Mouse (Mus musculus): Measurements from ENCODE around the gene Klf6.

- no peak for TF ChIP-seq CTCF (IDR thresholded peaks at IDR 0.05; ENCODE audit: borderline replicate concordance, insufficient read depth, low read depth, low read length)
- no peak for TF ChIP-seq POLR2A (IDR thresholded peaks at IDR 0.05; ENCODE audit: borderline replicate concordance, insufficient read depth, low read length)
These were observed 14.2 kb downstream of the Klf6 start for GRCm38 (mm10) chr13:5875478-5875877.
